Comparison of ENCODE assay signal across 8 mouse cellular contexts in the genomic region with DNA sequence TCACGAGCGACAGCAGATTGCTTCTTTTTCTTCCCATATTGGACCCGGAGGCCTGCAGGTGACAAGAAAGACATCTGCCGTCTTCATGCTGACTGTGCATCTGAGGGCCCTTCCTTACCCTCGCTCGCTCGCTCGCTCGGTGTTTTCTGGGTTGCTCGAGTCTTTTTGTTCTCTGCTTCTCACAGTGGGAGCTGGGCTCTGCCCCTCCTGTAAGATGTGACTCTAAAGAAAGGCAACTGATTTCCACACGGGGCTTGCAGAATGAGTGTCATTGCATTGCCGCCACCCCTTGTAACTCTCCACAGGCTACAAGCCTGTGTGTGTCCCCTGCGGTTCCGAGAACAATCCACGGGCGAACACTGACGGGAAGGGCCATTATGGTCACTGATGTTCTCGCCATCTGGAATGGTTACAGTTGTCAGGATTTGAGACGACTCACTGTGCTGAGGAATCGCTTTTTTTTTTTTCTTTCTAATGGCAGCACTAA.
DNase-seq lines count a peak whose midpoint lies in the region; ATAC-seq and TF ChIP-seq lines count a peak whose summit lies in the region.

No protein-coding gene starts in this region.

- peak overlapping the region; percentile 68 for H3K4me2 ChIP-seq in heart, embryonic 13.5 days
- peak overlapping the region; percentile 62 for H3K4me2 ChIP-seq in embryonic facial prominence, embryonic 12.5 days (replicated peaks)
- peak overlapping the region; percentile 55 for H3K4me2 ChIP-seq in limb, embryonic 11.5 days (ENCODE audit: low read depth, severe bottlenecking)
- peak overlapping the region; percentile 50 for H3K4me2 ChIP-seq in neural tube, embryonic 15.5 days

- in situ Hi-C loops in ES-E14 (cut with MboI; ENCODE audit: low sequenced_read_pairs in 2 of 2, unreplicated experiment in 2 of 2) = no loop called here

- H3K4me3 ChIP-seq in heart, embryonic 13.5 days = peak overlapping the region; percentile 43
- no peak overlapping the region for H3K4me3 ChIP-seq in ES-E14 (ENCODE audit: insufficient read depth in 1 of 2, low read depth in 1 of 2, low read length in 2 of 2, poor library complexity in 1 of 2, severe bottlenecking in 1 of 2)
- peak overlapping the region; percentile 27 for H3K4me3 ChIP-seq in embryonic facial prominence, embryonic 12.5 days
- H3K4me3 ChIP-seq in limb, embryonic 11.5 days (ENCODE audit: low read depth, low read length) = no peak overlapping the region
- peak overlapping the region; percentile 15 for H3K4me3 ChIP-seq in neural tube, embryonic 15.5 days (replicated peaks)

- no peaks in the 10 kb centered on the region for H3K36me3 ChIP-seq in heart, embryonic 13.5 days
- H3K36me3 ChIP-seq in ES-E14 (ENCODE audit: control insufficient read depth, insufficient read depth, low read length, poor library complexity, severe bottlenecking) = no peaks in the 10 kb centered on the region
- no peaks in the 10 kb centered on the region for H3K36me3 ChIP-seq in embryonic facial prominence, embryonic 12.5 days
- H3K36me3 ChIP-seq in limb, embryonic 11.5 days (ENCODE audit: control insufficient read depth, insufficient read depth, low read length) = no peaks in the 10 kb centered on the region
- no peaks in the 10 kb centered on the region for H3K36me3 ChIP-seq in neural tube, embryonic 15.5 days

- no peak for DNase-seq in heart, postnatal 14 days
- DNase-seq in ES-E14 (ENCODE audit: low read depth, low spot score) = no peak
- peak; percentile 51 for DNase-seq in limb, embryonic 11.5 days (ENCODE audit: low spot score)
- DNase-seq in ovary, adult 18-20 months (ENCODE audit: low spot score) = no peak
- DNase-seq in frontal cortex, postnatal 14 days (ENCODE audit: low spot score in 2 of 2) = no peak

- peaks cover 21% of the 10 kb centered on the region for H3K27me3 ChIP-seq in heart, embryonic 13.5 days (replicated peaks)
- peaks cover 18% of the 10 kb centered on the region; the same call in 1 of the 2 replicates for H3K27me3 ChIP-seq in embryonic facial prominence, embryonic 12.5 days
- no peaks in the 10 kb centered on the region for H3K27me3 ChIP-seq in limb, embryonic 11.5 days (ENCODE audit: control insufficient read depth, insufficient read depth, low read length)
- no peaks in the 10 kb centered on the region for H3K27me3 ChIP-seq in neural tube, embryonic 15.5 days (replicated peaks)

- peaks cover 12% of the 10 kb centered on the region for H3K4me1 ChIP-seq in heart, embryonic 13.5 days
- peaks cover 5 to 7% of the 10 kb centered on the region in 2 experiments; a peak in 2 of 4 replicates for H3K4me1 ChIP-seq in ES-E14 (ENCODE audit: control insufficient read depth in 2 of 2, insufficient read depth in 2 of 2, low read length in 2 of 2, poor library complexity in 1 of 2)
- peaks cover 17% of the 10 kb centered on the region for H3K4me1 ChIP-seq in embryonic facial prominence, embryonic 12.5 days
- peaks cover 21% of the 10 kb centered on the region for H3K4me1 ChIP-seq in limb, embryonic 11.5 days (ENCODE audit: control insufficient read depth, insufficient read depth, low read length)
- H3K4me1 ChIP-seq in neural tube, embryonic 15.5 days = peaks cover 42% of the 10 kb centered on the region

- peak overlapping the region; percentile 76 for H3K9ac ChIP-seq in heart, embryonic 13.5 days
- H3K9ac ChIP-seq in ES-E14 (ENCODE audit: insufficient read depth, low read depth, low read length, poor library complexity, severe bottlenecking) = no peak overlapping the region
- H3K9ac ChIP-seq in embryonic facial prominence, embryonic 12.5 days = no peak overlapping the region
- H3K9ac ChIP-seq in limb, embryonic 11.5 days (ENCODE audit: low read length) = peak overlapping the region; percentile 27; the same call in 1 of the 2 replicates
- H3K9ac ChIP-seq in neural tube, embryonic 15.5 days (replicated peaks) = peak overlapping the region; percentile 20; the same call in 1 of the 2 replicates

- ATAC-seq in heart, embryonic 13.5 days (ENCODE audit: extremely low read depth, insufficient number of reproducible peaks, low FRiP score, low TSS enrichment) = no peak
- no peak for ATAC-seq in embryonic facial prominence, embryonic 12.5 days (ENCODE audit: insufficient number of reproducible peaks, insufficient read depth, low FRiP score, low TSS enrichment)
- no peak for ATAC-seq in limb, embryonic 11.5 days (ENCODE audit: insufficient number of reproducible peaks, low FRiP score, low TSS enrichment, low read depth)
- peak; percentile 51 for ATAC-seq in neural tube, embryonic 15.5 days (ENCODE audit: low FRiP score)

- H3K9me3 ChIP-seq in heart, embryonic 13.5 days = no peaks in the 10 kb centered on the region
- no peaks in the 10 kb centered on the region for H3K9me3 ChIP-seq in ES-E14 (ENCODE audit: control insufficient read depth, insufficient read depth, low read depth, low read length)
- H3K9me3 ChIP-seq in embryonic facial prominence, embryonic 12.5 days = no peaks in the 10 kb centered on the region
- no peaks in the 10 kb centered on the region for H3K9me3 ChIP-seq in limb, embryonic 11.5 days (ENCODE audit: control insufficient read depth, low read length)
- H3K9me3 ChIP-seq in neural tube, embryonic 15.5 days (replicated peaks) = no peaks in the 10 kb centered on the region

- H3K27ac ChIP-seq in heart, embryonic 13.5 days (replicated peaks) = no peak overlapping the region
- no peak overlapping the region for H3K27ac ChIP-seq in ES-E14 (ENCODE audit: insufficient read depth, low read depth, low read length, poor library complexity, severe bottlenecking)
- no peak overlapping the region for H3K27ac ChIP-seq in embryonic facial prominence, embryonic 12.5 days
- no peak overlapping the region for H3K27ac ChIP-seq in limb, embryonic 11.5 days (replicated peaks; ENCODE audit: low read depth, low read length)
- peak overlapping the region; percentile 78 for H3K27ac ChIP-seq in neural tube, embryonic 15.5 days (replicated peaks)

- intact Hi-C loops in heart, postnatal 14 days (cut with DNase I) = no loop called here

- WGBS in heart, embryonic 13.5 days = 6% methylated on average over 20 of the region's 20 CpGs
- 3% methylated on average over 20 of the region's 20 CpGs for WGBS in embryonic facial prominence, embryonic 12.5 days
- WGBS in limb, embryonic 11.5 days = 3% methylated on average over 20 of the region's 20 CpGs
- WGBS in neural tube, embryonic 15.5 days = 2% methylated on average over 20 of the region's 20 CpGs

TF ChIP-seq in ES-E14, 5 proteins besides CTCF, POLR2A, EP300 and RAD21:
- TF ChIP-seq HCFC1 (IDR thresholded peaks at IDR 0.05; ENCODE audit: borderline replicate concordance, insufficient read depth, low read length) = no peak
- peak; percentile 51; the same call in 1 of the 2 replicates for TF ChIP-seq MAFK (IDR thresholded peaks at IDR 0.05; ENCODE audit: insufficient read depth, low read depth, low read length)
- peak; percentile 78 for TF ChIP-seq ZNF384 (IDR thresholded peaks at IDR 0.05; ENCODE audit: low read depth, low read length)

Comparison
In these comparisons a context has a peak if more than half of its experiments do, and no peak if none do; other contexts are left out.
1. H3K4me3 ChIP-seq: peak in heart, embryonic 13.5 days (single experiment), embryonic facial prominence, embryonic 12.5 days (single experiment) and neural tube, embryonic 15.5 days (single experiment); none in ES-E14 (0 of 2) and limb, embryonic 11.5 days (single experiment).
2. H3K9ac ChIP-seq: peak in heart, embryonic 13.5 days (single experiment), limb, embryonic 11.5 days (single experiment) and neural tube, embryonic 15.5 days (single experiment); none in ES-E14 (single experiment) and embryonic facial prominence, embryonic 12.5 days (single experiment).
3. Peak in every context shown above with its lines, with median percentiles within 50 percentile points of each other: H3K4me2 ChIP-seq.